In the genomic region with DNA sequence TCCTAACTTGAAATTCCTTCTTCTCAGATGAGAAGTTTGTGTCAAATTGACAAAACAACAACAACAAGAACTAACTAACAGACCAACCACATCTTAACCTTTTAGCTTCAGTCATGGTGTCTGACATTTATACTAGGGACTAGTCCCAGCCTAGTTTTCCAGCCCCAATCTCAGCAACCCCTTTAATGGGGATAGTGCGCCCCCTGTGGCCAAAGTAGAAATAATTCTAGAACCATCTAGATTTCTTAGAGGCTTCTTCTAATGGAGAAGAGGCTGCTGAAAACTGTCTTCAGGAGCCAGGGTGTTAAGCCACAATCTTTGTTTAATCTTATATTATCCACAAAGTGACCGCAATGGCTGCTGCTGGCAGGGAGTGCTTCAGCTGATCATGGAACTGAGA, we compare ENCODE assay signal across 24 mouse cellular contexts.
DNase-seq lines count a peak whose midpoint lies in the region; ATAC-seq and TF ChIP-seq lines count a peak whose summit lies in the region.
"Had no signal": no experiment of that assay in that cellular context is flagged by ENCODE, and none has a peak within 500 bp of the region (broad histone marks: within the 10 kb centered on the region; RNA-seq: fewer than 3 reads in every experiment).

No protein-coding gene starts in this region.

- no peak overlapping the region for H3K27ac ChIP-seq in cerebellum, adult 2 months (ENCODE audit: insufficient read depth, low read length)
- no peak overlapping the region for H3K27ac ChIP-seq in hindbrain, postnatal 0 days
- no peak overlapping the region for H3K27ac ChIP-seq in hindbrain, embryonic 16.5 days (ENCODE audit: low read depth, low read length)
- no peak overlapping the region for H3K27ac ChIP-seq in lung, postnatal 0 days (ENCODE audit: low read length)
- H3K27ac ChIP-seq: embryonic facial prominence, embryonic 13.5 days; forebrain, embryonic 13.5 days; hindbrain, embryonic 14.5 days; intestine, embryonic 15.5 days; limb, embryonic 12.5 days; midbrain, embryonic 12.5 days had no signal

- no peak overlapping the region for H3K4me2 ChIP-seq in hindbrain, postnatal 0 days (ENCODE audit: low read depth, low read length)
- H3K4me2 ChIP-seq in hindbrain, embryonic 16.5 days (ENCODE audit: low read length) = no peak overlapping the region
- no peak overlapping the region for H3K4me2 ChIP-seq in lung, postnatal 0 days (replicated peaks; ENCODE audit: low read depth, low read length)
- H3K4me2 ChIP-seq: embryonic facial prominence, embryonic 13.5 days; forebrain, embryonic 13.5 days; hindbrain, embryonic 14.5 days; intestine, embryonic 15.5 days; limb, embryonic 12.5 days; liver, embryonic 11.5 days; midbrain, embryonic 12.5 days had no signal

- TF ChIP-seq CTCF in cerebellum, adult 2 months (IDR thresholded peaks at IDR 0.05; ENCODE audit: borderline replicate concordance, insufficient read depth, low read depth, low read length) = 0 out of 2 replicates have a peak, but pooled peaks have one; percentile 5
- peak; percentile 37 for TF ChIP-seq CTCF in hindbrain, postnatal 0 days (IDR thresholded peaks at IDR 0.05; ENCODE audit: low read depth)
- peak; percentile 23 for TF ChIP-seq CTCF in lung, postnatal 0 days (IDR thresholded peaks at IDR 0.05)

- ATAC-seq in hindbrain, postnatal 0 days = no peak
- no peak for ATAC-seq in hindbrain, embryonic 16.5 days
- ATAC-seq in lung, postnatal 0 days = no peak
- ATAC-seq: forebrain, embryonic 13.5 days; intestine, embryonic 15.5 days; liver, postnatal 0 days had no signal

- TF ChIP-seq POLR2A in cerebellum, adult 2 months (IDR thresholded peaks at IDR 0.05; ENCODE audit: borderline replicate concordance, insufficient read depth, low read length) = no peak

- 93% methylated on average over 2 of the region's 2 CpGs for WGBS in cerebellum, adult 2 months
- WGBS in hindbrain, postnatal 0 days = 83% methylated on average over 2 of the region's 2 CpGs
- 89% methylated on average over 2 of the region's 2 CpGs for WGBS in hindbrain, embryonic 16.5 days
- WGBS in lung, postnatal 0 days = 67% methylated on average over 2 of the region's 2 CpGs

- no peak overlapping the region for H3K4me3 ChIP-seq in cerebellum, adult 2 months (replicated peaks; ENCODE audit: insufficient read depth, low read depth, low read length)
- no peak overlapping the region for H3K4me3 ChIP-seq in hindbrain, postnatal 0 days (ENCODE audit: low read length)
- no peak overlapping the region for H3K4me3 ChIP-seq in hindbrain, embryonic 16.5 days (ENCODE audit: low read length)
- no peak overlapping the region for H3K4me3 ChIP-seq in lung, postnatal 0 days (ENCODE audit: low read depth, low read length)
- H3K4me3 ChIP-seq: embryonic facial prominence, embryonic 13.5 days; forebrain, embryonic 13.5 days; intestine, embryonic 15.5 days; limb, embryonic 12.5 days; midbrain, embryonic 12.5 days had no signal

- H3K9ac ChIP-seq in hindbrain, postnatal 0 days (replicated peaks; ENCODE audit: low read length) = no peak overlapping the region
- no peak overlapping the region for H3K9ac ChIP-seq in hindbrain, embryonic 16.5 days (ENCODE audit: low read depth, low read length)
- H3K9ac ChIP-seq in lung, postnatal 0 days (replicated peaks; ENCODE audit: low read depth) = no peak overlapping the region
- H3K9ac ChIP-seq: embryonic facial prominence, embryonic 13.5 days; forebrain, embryonic 13.5 days; hindbrain, embryonic 14.5 days; intestine, embryonic 15.5 days; limb, embryonic 12.5 days; liver, postnatal 0 days; midbrain, embryonic 12.5 days had no signal

- H3K9me3 ChIP-seq in hindbrain, postnatal 0 days (ENCODE audit: low read length) = no peaks in the 10 kb centered on the region
- H3K9me3 ChIP-seq in hindbrain, embryonic 16.5 days (ENCODE audit: control insufficient read depth, low read length) = no peaks in the 10 kb centered on the region
- no peaks in the 10 kb centered on the region for H3K9me3 ChIP-seq in lung, postnatal 0 days (ENCODE audit: low read length)
- H3K9me3 ChIP-seq: embryonic facial prominence, embryonic 13.5 days; forebrain, embryonic 13.5 days; intestine, embryonic 15.5 days; midbrain, embryonic 12.5 days had no signal

- no peak for TF ChIP-seq EP300 in lung, postnatal 0 days (IDR thresholded peaks at IDR 0.05)

- H3K4me1 ChIP-seq in cerebellum, adult 2 months (ENCODE audit: control insufficient read depth, insufficient read depth, low read length) = peaks cover 12% of the 10 kb centered on the region
- no peaks in the 10 kb centered on the region for H3K4me1 ChIP-seq in hindbrain, postnatal 0 days (ENCODE audit: insufficient read depth, low read length)
- H3K4me1 ChIP-seq in hindbrain, embryonic 16.5 days (ENCODE audit: control insufficient read depth, insufficient read depth, low read depth, low read length) = no peaks in the 10 kb centered on the region
- no peaks in the 10 kb centered on the region for H3K4me1 ChIP-seq in lung, postnatal 0 days (ENCODE audit: insufficient read depth, low read depth, low read length)
- H3K4me1 ChIP-seq: embryonic facial prominence, embryonic 13.5 days; forebrain, embryonic 13.5 days; intestine, embryonic 15.5 days; limb, embryonic 12.5 days; midbrain, embryonic 12.5 days had no signal

- no peaks in the 10 kb centered on the region for H3K27me3 ChIP-seq in cerebellum, adult 2 months (ENCODE audit: control insufficient read depth, insufficient read depth, low read length)
- no peaks in the 10 kb centered on the region for H3K27me3 ChIP-seq in hindbrain, postnatal 0 days (ENCODE audit: insufficient read depth, low read length)
- H3K27me3 ChIP-seq in hindbrain, embryonic 16.5 days (replicated peaks; ENCODE audit: control insufficient read depth, insufficient read depth, low read length) = no peaks in the 10 kb centered on the region
- no peaks in the 10 kb centered on the region for H3K27me3 ChIP-seq in lung, postnatal 0 days (replicated peaks; ENCODE audit: insufficient read depth, low read length)
- H3K27me3 ChIP-seq: embryonic facial prominence, embryonic 13.5 days; forebrain, embryonic 13.5 days; intestine, embryonic 15.5 days; limb, embryonic 12.5 days; midbrain, embryonic 12.5 days had no signal

- no peak for DNase-seq in cerebellum, adult 2 months
- no peak for DNase-seq in cerebellum, adult 8-10 months
- no peak for DNase-seq in hindbrain, postnatal 0 days (ENCODE audit: low spot score)
- DNase-seq in lung, postnatal 0 days (ENCODE audit: low spot score) = no peak
- DNase-seq in lung, postnatal 14 days = no peak
- DNase-seq in R1 (ENCODE audit: low read depth, low spot score) = peak; percentile 39
- no peak for DNase-seq in frontal cortex, adult 2 months (ENCODE audit: extremely low spot score in 1 of 2, low spot score in 1 of 2)
- DNase-seq: adrenal gland, postnatal 25 days; cerebellum, adult 9-11 months; gastrocnemius, postnatal 14 days; heart, postnatal 4 days; kidney, postnatal 10 days; liver, postnatal 0 days; lung, postnatal 10 days; thymus, postnatal 14 days had no signal

- H3K36me3 ChIP-seq in hindbrain, postnatal 0 days (ENCODE audit: insufficient read depth, low read length) = no peaks in the 10 kb centered on the region
- no peaks in the 10 kb centered on the region for H3K36me3 ChIP-seq in hindbrain, embryonic 16.5 days (ENCODE audit: control insufficient read depth, insufficient read depth, low read length)
- no peaks in the 10 kb centered on the region for H3K36me3 ChIP-seq in lung, postnatal 0 days (ENCODE audit: insufficient read depth, low read length)
- H3K36me3 ChIP-seq: embryonic facial prominence, embryonic 13.5 days; G1E; intestine, embryonic 15.5 days; limb, embryonic 12.5 days; midbrain, embryonic 12.5 days had no signal
